Mouse (Mus musculus) left cerebral cortex, postnatal 25 days (tissue): ENCODE data around the gene Orm1. TPM values are rescaled to one million over a fixed set of nuclear protein-coding genes. Genes with fewer than 3 reads are reported as not detected.

ENCODE experiments used
- DNase-seq, 2 experiments: peaks; one replicate each; pipeline ENCODE4 v3.0.0; 2022; ENCODE audit warnings: low spot score in 2 of 2, mixed read lengths in 1 of 2
- intact Hi-C: fragments of 180-260 bp; cut with DNase I; formaldehyde crosslinking; loops from one replicate; pipeline ENCODE4 v1.15.1; 2025
- total RNA-seq, 2 experiments: library from RNA; stranded (reverse); gene quantifications; 2 replicates each; pipeline ENCODE4 v1.2.3; 2021

Orm1 gene
- total RNA-seq, 2 experiments from 2014 or later: not detected

DNA sequence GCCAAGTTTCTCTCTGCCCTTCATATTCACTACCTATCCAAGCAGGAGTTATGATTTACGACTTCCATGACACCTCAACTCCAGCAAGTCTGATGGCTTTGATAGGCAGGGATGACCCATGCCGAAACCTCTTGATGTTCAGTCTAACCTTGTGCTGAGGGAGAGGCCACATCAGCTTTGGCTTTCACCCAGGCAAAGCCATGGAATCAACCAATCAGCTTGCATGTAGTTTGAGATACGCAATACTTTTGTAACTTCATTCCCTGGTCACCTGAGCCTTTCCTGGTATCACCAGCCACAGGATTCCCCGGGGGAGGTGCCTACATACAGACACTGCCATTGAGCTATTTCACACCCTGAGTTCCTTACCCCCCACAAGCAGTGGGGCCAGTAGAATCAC, 2.3 kb downstream of the Orm1 start:
- intact Hi-C loops: no loop called here
- no peak for DNase-seq

DNA sequence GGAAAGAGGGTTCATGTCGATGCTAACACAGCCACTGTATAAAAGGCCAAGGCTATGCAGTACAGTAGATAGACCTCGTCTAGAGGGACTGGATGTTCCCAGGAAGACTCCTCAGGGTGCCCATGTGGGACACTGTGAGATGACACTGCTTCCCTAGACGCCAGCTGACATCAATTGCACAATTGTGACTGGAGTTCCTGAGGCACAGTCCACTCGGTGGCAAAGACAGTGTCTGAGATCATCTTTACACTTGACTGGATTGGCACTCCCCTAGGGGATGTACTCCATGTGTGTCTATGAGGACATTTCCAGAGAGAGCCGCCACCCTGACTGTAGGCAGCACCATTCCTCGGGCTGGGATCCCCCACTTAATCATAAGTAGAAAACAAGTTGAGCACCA, 4.2 kb downstream of the Orm1 start:
- intact Hi-C loops: no loop called here
- no peak for DNase-seq

DNA sequence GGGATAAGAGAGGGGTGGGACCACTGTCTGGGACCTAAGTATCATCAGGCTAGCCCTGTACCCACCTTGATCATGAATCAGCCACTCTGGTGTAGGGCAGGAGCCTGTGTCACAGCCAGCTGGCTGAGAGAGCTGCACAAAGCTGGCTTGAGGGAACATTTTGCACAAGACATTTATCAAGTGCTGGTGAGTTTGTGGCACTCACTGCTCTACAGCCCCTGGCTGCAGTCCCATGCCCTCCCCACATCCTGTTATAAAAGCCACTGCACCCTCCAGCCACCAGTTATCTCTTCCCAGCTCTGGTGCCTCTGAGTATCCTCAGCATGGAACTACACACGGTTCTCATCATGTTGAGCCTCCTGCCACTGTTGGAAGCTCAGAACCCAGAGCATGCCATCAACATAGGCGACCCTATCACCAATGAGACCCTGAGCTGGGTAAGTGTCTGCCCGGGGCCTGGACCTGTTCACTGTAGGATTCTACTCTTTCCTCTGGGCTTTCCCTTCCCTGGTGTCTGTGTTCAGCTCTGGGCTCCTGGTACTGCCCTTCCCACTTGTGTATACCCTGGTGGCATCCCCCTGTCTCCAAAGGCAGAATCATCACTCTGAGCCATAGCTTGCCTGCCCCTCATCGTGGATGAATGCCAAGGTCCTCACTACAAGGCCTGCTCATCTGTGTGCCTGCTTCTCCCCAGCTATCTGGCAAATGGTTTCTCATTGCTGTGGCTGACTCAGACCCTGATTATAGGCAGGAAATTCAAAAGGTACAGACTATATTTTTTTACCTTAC, 11.7 kb downstream of the Orm1 start, which contains the start of gene Orm3:
TSS of gene Orm3 (plus strand) at position 286 of the 789 bp plus-strand sequence.
- DNase-seq: no peak
- intact Hi-C loops: no loop called here

DNA sequence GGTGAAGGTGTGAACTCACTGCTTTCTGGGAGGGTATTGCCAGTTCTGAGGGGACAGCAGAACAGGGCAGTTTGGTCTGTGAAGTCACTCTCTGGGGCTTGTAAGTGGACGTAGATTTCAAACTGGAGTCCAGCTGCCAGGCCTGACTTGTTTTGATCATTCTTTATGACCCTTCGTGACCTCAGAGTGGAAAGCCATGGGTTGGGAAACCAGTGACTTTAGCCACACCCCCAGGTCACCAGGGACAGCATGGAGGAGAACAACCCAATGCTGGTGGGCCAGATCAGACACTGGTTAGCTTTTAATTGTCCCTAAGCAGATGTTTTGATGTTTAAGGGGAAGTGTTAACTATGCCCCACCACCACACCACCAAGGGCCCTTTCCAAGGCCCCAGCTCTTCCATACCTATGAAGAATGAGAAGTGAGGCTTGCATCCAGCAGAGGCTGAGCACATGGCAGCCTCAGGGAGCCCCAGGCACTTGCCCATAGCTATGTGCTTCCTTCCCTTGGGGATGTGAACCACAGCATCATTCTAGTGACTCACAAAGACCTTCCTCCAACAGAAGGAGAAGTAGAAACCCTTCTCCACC, 12.7 kb downstream of the Orm1 start:
- DNase-seq: no peak
- intact Hi-C loops: no loop called here

DNA sequence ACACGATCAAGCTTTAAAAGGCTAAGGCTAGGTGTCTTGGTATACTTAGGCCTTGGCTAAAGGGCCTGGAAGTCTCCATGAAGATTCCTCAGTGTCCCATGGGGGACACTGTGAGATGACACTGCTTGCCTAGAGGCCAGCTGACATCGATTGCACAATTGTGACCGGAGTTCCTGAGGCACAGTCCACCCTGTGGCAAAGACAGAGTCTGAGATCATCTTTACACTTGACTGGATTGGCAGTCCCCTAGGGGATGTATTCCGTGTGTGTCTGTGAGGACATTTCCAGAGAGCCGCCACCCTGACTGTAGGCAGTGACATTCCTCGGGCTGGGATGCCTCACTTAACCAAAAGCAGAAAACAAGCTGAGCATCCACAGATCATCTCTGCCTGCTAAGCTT, 15.5 kb downstream of the Orm1 start:
- DNase-seq: no peak
- intact Hi-C loops: no loop called here

DNA sequence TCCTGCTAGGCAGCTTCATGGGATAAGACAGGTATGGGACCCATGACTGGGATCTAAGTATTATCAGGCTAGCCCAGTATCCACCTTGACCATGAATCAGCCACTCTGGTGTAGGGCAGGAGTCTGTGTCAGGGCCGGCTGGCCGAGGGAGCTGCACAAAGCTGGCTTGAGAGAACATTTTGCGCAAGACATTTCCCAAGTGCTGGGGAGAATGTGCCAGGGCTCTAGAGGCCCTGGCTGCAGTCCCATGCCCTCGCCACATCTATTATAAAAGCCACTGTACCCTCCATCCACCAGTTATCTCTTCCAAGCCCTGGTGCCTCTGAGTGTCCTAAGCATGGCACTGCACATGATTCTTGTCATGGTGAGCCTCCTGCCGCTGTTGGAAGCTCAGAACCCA, 17.8 kb downstream of the Orm1 start, which contains the start of gene Orm2:
TSS of gene Orm2 (plus strand) at position 300 of the 400 bp plus-strand sequence.
- intact Hi-C loops: no loop called here
- no peak for DNase-seq

DNA sequence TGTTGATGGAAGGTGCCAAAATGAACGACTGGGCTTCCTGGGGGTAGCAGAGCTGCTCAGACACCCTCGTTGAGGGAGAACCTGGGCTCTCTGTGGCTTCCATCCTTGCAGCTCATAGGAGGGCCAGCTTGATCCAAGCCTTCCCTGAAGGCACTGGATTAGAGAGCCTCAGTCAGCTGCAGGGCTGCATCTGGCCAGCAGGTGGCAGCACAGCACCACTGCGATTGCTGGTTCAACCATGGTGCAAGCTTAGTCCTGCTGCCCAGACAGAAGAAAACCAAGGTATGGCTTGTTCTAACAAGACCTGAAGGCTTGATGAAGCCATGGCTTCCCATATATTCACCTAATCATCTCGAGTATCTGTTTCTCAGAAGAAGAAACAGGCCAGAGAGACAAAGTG, 24.2 kb downstream of the Orm1 start:
- intact Hi-C loops: loop anchor here (2.0 to 5.0 kb wide), 4 partner anchors 40 to 1124 kb away; no protein-coding TSS in a partner anchor
- DNase-seq: peak; percentile 86 to 92

DNA sequence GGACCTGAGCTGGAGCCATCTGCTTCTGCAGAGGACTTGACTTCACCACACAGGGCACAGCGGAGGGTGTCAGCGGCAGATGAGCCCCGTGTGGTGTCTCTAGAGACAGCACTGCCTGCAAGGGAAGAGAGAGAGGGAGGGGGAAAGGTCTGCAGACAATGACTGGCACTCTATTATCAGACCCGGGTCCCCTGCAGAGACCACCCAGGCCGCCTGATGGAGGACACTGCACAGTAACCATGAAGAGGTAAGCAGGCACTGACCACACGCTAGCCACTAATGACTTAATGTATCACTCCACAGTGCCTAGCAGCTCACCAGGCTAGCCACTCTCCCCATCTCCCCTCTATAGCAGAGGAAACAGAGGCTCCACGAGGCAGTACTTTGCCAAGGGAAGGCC, 26.5 kb downstream of the Orm1 start:
- DNase-seq: no peak
- intact Hi-C loops: no loop called here

DNA sequence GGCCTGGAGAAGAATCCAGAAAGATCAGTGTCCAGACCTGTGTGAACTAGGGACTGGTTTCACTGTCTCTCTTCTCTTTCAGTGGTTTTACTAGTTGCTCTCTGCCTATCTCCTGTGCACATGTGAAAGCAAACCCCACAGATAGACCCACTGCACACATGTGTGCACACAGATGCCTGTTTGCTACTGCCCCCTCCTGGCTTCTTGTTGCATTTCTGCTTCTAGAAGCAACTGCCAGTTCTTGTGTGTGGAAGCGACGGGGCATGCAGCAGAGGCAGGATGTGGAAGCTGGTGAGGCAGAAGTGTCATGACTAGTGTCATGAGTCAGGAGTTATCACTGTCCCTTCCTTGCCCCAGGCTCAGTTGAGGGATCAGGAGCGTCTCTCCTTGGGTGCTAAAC, 27.5 kb downstream of the Orm1 start:
- DNase-seq: peak in 1 of 2 experiments; percentile 27
- intact Hi-C loops: no loop called here

DNA sequence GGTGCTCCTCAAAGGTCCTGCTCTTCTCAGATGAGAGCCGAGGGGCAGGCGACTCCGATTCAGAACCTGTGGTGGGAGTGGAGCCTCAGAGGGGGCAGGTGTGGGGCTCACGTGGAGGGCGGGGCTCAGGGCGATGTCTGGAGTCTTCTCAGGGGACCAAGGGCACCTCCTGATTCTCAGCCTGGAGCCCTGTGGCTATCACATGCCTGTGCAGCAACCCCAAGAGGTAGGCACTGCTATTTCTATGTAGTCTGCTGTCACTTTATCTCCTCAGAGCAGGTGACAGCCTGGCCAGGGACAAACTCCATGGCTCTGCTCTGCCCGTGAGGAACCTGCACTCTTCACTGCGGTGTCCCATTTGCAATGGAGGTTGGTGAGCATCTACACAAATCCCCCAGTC, 29.0 kb downstream of the Orm1 start:
- no peak for DNase-seq
- intact Hi-C loops: no loop called here

DNA sequence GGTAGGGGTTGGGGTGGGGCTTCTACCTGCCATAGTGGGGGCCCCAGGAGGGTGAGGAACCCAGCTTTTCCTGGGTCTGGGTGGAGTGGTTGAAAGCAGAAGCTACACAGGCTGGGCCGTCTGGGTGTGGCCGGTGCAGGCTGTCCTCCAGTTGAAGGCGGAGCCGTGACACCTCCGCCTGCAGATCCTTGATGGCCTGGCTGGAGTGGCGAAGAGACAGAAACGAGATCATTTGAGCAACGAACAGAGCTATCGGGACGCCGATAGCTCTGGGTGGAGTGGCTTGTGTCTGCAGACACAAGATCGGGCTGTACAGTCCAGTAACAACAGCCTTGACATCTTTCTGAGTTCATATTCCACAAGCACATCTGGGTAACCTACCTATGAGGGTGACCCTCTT, 30.0 kb downstream of the Orm1 start:
- no peak for DNase-seq
- intact Hi-C loops: no loop called here

DNA sequence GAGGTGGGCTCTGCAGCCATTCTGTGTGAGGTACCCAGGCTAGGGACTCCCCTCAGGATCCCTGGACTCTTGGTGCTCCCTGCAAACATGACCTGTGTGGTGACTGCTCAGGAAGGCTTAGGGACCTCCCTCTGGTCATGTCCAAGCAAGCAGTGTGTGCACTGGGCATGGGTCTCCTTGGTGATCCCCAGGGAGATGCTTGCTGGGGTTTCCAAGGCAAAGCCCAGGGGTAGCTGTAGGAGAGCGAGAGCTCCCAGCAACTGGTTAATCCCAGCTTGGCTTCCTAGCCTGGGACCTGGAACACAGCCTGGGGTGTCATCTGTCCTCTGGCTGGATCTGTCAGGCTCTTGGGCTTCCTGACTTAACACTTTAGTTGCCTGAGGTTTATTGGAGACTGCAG, 31.0 kb downstream of the Orm1 start:
- intact Hi-C loops: no loop called here
- no peak for DNase-seq

DNA sequence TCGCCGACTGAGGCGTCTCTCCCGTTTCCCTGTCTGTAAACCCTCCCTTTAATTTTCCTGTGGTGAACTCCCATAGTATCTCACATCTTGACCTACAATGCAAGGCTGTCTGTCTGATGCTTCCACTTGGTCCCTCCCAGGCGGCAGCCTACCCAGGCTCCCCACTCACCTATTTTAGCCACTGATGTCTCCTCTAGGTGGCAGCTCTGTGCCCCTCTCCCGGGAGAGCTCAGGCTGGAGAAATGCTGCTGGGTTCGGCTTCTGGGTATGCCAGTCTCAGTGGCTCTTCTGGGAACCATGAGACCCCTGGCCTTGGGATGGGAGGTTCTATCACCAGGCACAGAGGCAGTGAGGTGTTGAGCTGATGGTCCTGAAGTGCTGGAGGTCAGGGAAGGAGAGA, 33.1 kb downstream of the Orm1 start:
- no peak for DNase-seq
- intact Hi-C loops: no loop called here

DNA sequence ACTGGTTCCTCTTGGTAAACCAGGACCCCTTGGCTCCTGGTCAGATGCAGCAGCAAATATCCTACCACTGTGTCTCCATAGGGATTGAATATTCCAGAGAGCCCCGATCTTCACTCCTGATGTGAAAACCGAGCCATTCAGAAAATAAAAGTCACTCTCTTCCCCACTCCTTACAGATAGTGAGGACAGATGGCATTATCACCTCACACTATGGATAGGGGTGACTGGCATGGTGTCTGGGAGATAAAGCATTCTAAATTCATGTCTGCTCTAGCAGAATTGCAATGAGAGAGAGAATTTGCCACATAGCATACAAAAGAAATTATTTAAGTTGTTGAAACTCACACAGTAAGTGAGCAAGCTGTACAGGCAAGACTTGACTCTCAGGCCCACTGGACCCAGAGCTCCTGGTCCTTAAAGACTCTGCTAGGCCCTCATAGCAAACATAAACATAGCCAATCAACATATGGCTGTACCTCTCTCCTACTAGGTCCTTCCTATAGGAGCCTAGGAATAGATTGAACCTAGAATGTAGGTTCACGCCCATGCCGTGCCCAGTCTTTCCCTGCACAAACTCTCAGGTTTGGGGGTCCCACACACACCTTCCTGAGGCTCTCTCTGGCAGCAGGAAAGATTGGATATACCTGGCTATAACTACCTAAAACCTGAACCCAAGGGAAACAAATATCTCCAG, 38.5 kb downstream of the Orm1 start:
- DNase-seq: no peak
- intact Hi-C loops: no loop called here

DNA sequence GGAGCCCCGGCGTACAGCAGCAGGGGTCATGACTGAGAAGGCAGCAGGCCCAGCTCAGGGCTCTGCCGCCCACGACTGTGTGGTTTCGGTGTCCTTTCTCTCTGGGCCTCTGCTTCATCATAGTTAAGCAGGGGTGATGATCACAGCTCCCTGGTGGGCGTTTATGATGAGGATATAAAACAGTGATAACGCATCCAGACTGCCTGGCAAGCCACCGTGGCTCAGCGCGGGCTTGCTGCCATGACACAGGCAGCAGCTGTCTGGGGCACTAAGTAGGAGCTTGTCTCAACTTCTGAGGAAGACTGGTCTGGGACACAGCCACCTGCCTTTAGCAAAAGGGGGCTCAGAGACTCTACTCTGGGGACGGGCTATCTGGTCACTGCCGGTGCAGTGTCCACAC, 39.1 kb downstream of the Orm1 start:
- DNase-seq: no peak
- intact Hi-C loops: no loop called here

DNA sequence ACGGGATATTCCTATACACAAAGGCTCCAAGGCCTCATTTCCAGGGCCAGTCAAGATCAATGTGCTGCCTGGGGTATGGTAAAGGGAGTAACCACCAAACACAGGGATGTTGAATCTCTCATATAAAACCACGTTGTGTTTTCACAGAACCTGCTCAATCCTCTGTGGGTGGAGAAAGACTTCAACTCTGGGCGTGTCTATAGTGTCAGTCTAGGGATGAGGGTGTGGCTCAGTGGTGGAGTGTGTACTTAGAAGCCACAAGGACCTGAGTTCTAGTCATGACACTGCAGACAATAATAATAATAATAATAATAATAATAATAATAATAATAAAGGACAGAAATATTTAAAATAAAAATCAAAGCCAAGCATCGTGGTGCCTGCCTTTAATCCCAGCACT, 39.9 kb downstream of the Orm1 start:
- intact Hi-C loops: no loop called here
- no peak for DNase-seq

DNA sequence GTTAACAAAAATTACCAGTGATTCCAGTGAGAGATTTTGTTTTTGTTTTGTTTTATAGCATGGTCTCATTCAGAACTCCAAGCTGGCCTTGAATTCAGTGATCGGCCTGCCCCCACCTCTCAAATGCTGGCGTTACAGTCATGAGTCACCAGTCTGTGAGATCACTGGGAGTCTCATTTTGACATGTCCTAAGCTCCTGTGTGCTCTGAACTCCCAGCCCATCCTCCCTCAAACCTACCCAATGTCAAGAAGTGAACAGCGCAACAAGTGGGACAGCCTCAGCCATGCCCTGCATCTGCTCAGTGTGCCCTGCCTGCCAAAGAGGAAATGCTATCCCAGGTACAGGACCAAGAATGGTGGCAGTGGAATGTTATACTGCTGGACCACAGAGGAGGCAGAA, 40.9 kb downstream of the Orm1 start:
- no peak for DNase-seq
- intact Hi-C loops: no loop called here

DNA sequence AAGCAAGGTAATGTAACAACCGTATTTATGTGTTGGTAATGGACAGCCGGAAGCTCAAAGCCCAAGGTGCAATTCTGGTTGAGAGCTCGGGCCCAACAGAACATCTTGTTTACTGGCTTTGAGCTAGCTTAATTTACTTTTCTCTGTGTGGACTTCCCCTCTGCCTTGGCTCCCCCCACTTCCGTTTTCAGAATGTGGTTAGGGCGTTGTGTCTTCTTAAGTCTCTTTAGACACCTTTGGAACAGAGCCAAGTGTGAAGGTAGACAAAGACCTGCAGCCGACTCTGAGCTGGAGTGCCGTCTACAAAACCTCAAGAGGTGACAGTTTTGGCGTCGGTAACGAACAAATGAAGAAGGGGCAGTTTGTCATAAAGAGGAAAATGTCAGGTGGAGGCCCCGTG, 41.4 kb downstream of the Orm1 start:
- intact Hi-C loops: no loop called here
- no peak for DNase-seq

DNA sequence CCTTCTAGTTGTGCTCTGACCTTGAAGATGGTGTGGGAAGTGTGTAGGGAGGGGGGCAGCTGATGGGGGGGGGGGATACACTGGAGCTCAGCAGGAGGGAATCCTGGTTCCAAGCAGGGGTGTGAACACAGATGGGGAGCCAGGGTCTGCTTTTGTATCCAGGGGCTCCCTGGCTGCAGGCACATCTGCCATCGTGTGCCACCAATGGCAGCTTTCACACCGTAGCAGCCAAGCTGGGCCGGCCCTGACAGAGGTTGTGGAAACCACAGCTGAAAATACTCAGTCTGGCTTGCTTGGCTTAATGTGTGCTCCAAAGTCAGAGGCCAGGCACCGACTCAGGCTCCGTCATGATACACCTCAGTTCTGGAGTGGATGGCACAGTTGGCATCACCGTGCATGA, 43.7 kb downstream of the Orm1 start:
- intact Hi-C loops: no loop called here
- DNase-seq: no peak

DNA sequence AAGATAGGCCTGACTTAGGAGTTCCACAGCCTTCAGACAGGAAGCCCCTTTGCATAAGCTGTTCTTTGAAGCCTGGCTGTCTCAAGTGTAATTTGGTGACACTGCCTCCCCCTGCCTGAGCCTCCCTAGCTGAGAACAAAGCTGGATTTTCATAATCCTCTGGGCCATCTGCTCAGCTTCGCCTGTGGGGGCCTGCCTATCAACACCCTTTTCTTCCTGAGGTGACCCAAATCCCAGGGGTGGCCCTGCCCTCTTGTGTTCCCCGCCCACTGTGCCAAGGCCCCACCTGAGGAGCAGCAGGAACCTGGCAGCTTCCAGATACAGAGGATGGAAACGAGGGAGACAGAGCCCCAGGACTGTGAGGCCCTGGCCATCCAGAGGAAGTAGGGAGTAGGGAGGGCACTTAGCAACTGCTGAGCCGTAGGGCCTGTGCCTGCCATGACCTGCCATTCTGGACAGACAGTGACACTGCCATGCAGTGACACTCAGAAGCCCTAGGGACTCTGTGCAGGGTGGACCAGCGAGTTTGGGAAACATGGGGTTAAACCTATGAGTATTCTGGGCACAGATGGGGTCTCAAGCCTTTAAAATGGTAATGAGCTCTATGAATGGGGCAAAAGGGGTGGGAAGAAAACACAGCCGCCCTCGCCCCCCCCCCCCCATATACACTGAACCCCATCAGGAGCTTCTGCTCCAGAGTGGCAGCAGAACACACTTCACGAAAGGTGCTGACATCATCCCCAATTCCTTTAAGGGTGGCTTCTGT, 44.9 kb downstream of the Orm1 start:
- intact Hi-C loops: no loop called here
- no peak for DNase-seq
